Mouse (Mus musculus): ENCODE results near the gene Hnrnpl. TPM values are rescaled to one million over a fixed set of nuclear protein-coding genes. Genes with fewer than 3 reads are reported as not detected.

The Hnrnpl gene
- total and polyA plus RNA-seq, 3 experiments = 192 to 208 (median 206) TPM

DNA sequence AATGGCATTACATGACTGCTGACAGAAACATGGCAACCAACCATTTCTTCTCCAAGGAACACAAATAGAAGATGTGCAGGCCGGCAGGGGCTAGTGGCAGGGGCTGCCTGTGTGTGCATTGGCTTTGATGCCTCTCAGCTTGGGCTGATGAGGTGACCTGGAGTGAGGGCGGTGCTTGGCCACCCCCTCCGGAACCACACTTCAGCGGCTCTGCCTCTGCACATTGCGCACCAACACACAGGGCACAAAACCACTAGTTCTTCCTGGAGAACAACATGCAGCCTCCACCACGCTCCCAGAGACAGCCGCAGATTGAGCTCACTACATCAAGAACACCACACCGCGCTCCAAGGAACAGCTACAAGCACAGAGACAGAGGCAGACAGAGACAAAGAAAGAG is 7.9 kb downstream of the Hnrnpl start:
- peak; percentile 39 to 42 for DNase-seq
- Histone ChIP-seq H3K4me3 (no peak overlapping the region), H3K4me1 (ENCODE audit: control insufficient read depth, insufficient read depth, low read length) (peaks cover 44% of the 10 kb centered on the region), H3K36me3 (ENCODE audit: control insufficient read depth, insufficient read depth, low read length) (peaks cover 75% of the 10 kb centered on the region), H3K27me3 (ENCODE audit: control insufficient read depth, insufficient read depth, low read length) (no peaks in the 10 kb centered on the region), H3K79me2 (replicated peaks; ENCODE audit: control insufficient read depth, insufficient read depth, low read length) (no peaks in the 10 kb centered on the region), H3K27ac (peak overlapping the region; percentile 15; the same call in 1 of the 2 replicates), H3K9ac (ENCODE audit: low read depth, low read length) (no peak overlapping the region)
- intact Hi-C loops (cut with DNase I) = no loop called here
- WGBS = 52% methylated on average over 9 of the region's 9 CpGs
- TF ChIP-seq POLR2A (IDR thresholded peaks at IDR 0.05; ENCODE audit: insufficient read depth, low read depth, low read length) = 0 out of 2 replicates have a peak, but pooled peaks have one; percentile 9
- 0 out of 2 replicates have a peak, but pooled peaks have one; percentile 5 for TF ChIP-seq EP300 (IDR thresholded peaks at IDR 0.05; ENCODE audit: insufficient read depth, low read depth, low read length)
- no peak for TF ChIP-seq CTCF (IDR thresholded peaks at IDR 0.05)

DNA sequence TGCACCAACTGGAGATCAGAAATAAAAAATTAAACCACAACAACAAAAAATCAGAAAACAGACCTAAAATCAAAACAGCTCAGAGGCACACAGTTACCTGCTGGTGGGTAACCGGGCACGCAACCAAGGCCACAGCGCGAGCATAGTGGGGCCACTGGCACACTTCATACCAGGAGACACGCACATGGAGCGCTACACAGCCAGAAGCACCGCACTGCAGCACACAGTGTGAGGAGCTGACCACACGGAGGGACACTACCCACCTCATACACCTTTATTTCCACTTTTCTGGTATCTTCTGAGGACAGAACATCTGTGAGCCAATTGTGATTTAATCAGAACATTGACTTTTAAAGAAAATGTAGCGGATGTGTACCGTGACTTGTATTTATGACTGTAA is 8.6 kb downstream of the Hnrnpl start:
- WGBS = 80% methylated on average over 10 of the region's 10 CpGs
- Histone ChIP-seq H3K27me3 (ENCODE audit: control insufficient read depth, insufficient read depth, low read length) (no peaks in the 10 kb centered on the region), H3K27ac (peak overlapping the region; percentile 24; the same call in 1 of the 2 replicates), H3K4me3 (no peak overlapping the region), H3K9ac (ENCODE audit: low read depth, low read length) (no peak overlapping the region; the same call in 1 of the 2 replicates), H3K79me2 (replicated peaks; ENCODE audit: control insufficient read depth, insufficient read depth, low read length) (no peaks in the 10 kb centered on the region), H3K4me1 (ENCODE audit: control insufficient read depth, insufficient read depth, low read length) (peaks cover 48% of the 10 kb centered on the region), H3K36me3 (ENCODE audit: control insufficient read depth, insufficient read depth, low read length) (peaks cover 78% of the 10 kb centered on the region)
- DNase-seq = no peak
- intact Hi-C loops (cut with DNase I) = no loop called here
- no peak for TF ChIP-seq CTCF (IDR thresholded peaks at IDR 0.05)
- TF ChIP-seq EP300 (IDR thresholded peaks at IDR 0.05; ENCODE audit: insufficient read depth, low read depth, low read length) = no peak
- TF ChIP-seq POLR2A (IDR thresholded peaks at IDR 0.05; ENCODE audit: insufficient read depth, low read depth, low read length) = 0 out of 2 replicates have a peak, but pooled peaks have one; percentile 29

DNA sequence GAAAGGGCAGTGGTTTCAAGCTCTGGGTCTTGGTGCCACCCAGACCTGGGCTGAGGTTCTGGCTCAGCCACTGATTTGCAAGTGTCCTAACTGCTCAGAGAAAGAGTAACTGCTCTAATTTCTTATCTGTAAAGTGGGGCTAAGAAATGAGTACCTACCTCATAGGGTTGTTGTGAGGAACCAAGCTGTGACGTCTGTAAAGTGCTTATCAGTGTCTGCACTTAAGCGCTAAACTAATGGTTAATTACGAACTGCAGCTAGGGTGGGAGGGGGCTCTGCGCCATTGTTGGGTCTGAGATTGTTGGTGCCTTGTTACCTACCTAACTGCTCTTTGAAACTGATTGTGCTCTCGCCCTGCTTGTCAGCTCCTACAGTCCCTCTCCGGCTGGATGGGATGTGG is 9.2 kb downstream of the Hnrnpl start:
- no peak overlapping the region for H3K9ac ChIP-seq (ENCODE audit: low read depth, low read length)
- peaks cover 47% of the 10 kb centered on the region for H3K4me1 ChIP-seq (ENCODE audit: control insufficient read depth, insufficient read depth, low read length)
- intact Hi-C loops (cut with DNase I) = no loop called here
- peak overlapping the region; percentile 24; the same call in 1 of the 2 replicates for H3K27ac ChIP-seq
- no peak overlapping the region for H3K4me3 ChIP-seq
- no peak for DNase-seq
- WGBS = 54% methylated on average over 6 of the region's 6 CpGs
- TF ChIP-seq CTCF (IDR thresholded peaks at IDR 0.05) (no peak), POLR2A (IDR thresholded peaks at IDR 0.05; ENCODE audit: insufficient read depth, low read depth, low read length) (no peak), EP300 (IDR thresholded peaks at IDR 0.05; ENCODE audit: insufficient read depth, low read depth, low read length) (no peak)
- H3K27me3 ChIP-seq (ENCODE audit: control insufficient read depth, insufficient read depth, low read length) = no peaks in the 10 kb centered on the region
- H3K36me3 ChIP-seq (ENCODE audit: control insufficient read depth, insufficient read depth, low read length) = peaks cover 78% of the 10 kb centered on the region
- no peaks in the 10 kb centered on the region for H3K79me2 ChIP-seq (replicated peaks; ENCODE audit: control insufficient read depth, insufficient read depth, low read length)

DNA sequence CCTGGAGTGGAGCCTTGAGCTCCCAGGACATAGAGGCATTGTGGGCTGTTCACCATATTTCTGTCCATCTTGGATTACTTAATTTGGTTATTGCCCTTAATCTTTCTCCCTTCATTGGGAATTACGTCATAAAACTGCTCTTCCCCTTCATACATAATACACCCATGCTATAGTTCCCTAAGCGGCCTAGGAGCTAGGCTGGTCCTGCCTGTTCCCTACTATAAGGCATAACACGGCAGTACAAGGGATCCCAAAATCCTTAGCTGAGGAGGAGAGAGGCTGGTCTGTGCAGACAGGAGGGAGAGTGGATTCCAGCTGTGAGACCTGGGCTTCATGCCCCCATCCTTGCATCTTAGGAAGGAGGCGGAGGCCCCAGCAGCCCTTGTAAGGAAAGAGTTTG is 9.6 kb downstream of the Hnrnpl start:
- TF ChIP-seq EP300 (IDR thresholded peaks at IDR 0.05; ENCODE audit: insufficient read depth, low read depth, low read length) (no peak), POLR2A (IDR thresholded peaks at IDR 0.05; ENCODE audit: insufficient read depth, low read depth, low read length) (no peak), CTCF (IDR thresholded peaks at IDR 0.05) (no peak)
- WGBS = 63% methylated on average over 4 of the region's 4 CpGs
- intact Hi-C loops (cut with DNase I) = no loop called here
- no peak overlapping the region for H3K4me3 ChIP-seq
- peak overlapping the region; percentile 19; the same call in 1 of the 2 replicates for H3K27ac ChIP-seq
- H3K4me1 ChIP-seq (ENCODE audit: control insufficient read depth, insufficient read depth, low read length) = peaks cover 46% of the 10 kb centered on the region
- no peak overlapping the region for H3K9ac ChIP-seq (ENCODE audit: low read depth, low read length)
- peaks cover 77% of the 10 kb centered on the region for H3K36me3 ChIP-seq (ENCODE audit: control insufficient read depth, insufficient read depth, low read length)
- no peak for DNase-seq
- H3K79me2 ChIP-seq (replicated peaks; ENCODE audit: control insufficient read depth, insufficient read depth, low read length) = no peaks in the 10 kb centered on the region
- H3K27me3 ChIP-seq (ENCODE audit: control insufficient read depth, insufficient read depth, low read length) = no peaks in the 10 kb centered on the region

DNA sequence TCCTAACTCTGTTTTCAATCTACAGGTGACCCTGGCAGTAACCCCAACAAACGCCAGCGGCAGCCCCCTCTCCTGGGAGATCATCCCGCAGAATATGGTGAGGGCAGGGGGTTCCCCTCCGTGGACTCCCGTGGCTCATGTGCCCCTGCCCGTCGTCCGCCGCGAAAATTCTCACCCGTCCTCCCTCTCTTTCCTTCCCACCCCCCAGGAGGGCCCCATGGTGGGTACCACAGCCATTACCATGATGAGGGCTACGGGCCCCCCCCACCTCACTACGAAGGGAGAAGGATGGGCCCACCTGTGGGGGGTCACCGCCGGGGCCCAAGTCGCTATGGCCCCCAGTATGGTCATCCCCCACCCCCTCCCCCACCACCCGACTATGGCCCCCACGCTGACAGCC is 10.1 kb downstream of the Hnrnpl start:
- WGBS = 70% methylated on average over 18 of the region's 18 CpGs
- H3K36me3 ChIP-seq (ENCODE audit: control insufficient read depth, insufficient read depth, low read length) = peaks cover 72% of the 10 kb centered on the region
- no peak overlapping the region for H3K9ac ChIP-seq (ENCODE audit: low read depth, low read length)
- H3K27ac ChIP-seq = no peak overlapping the region; the same call in 1 of the 2 replicates
- intact Hi-C loops (cut with DNase I) = no loop called here
- no peak overlapping the region for H3K4me3 ChIP-seq
- DNase-seq = no peak
- no peaks in the 10 kb centered on the region for H3K79me2 ChIP-seq (replicated peaks; ENCODE audit: control insufficient read depth, insufficient read depth, low read length)
- no peaks in the 10 kb centered on the region for H3K27me3 ChIP-seq (ENCODE audit: control insufficient read depth, insufficient read depth, low read length)
- peaks cover 46% of the 10 kb centered on the region for H3K4me1 ChIP-seq (ENCODE audit: control insufficient read depth, insufficient read depth, low read length)
- TF ChIP-seq EP300 (IDR thresholded peaks at IDR 0.05; ENCODE audit: insufficient read depth, low read depth, low read length) = no peak
- TF ChIP-seq CTCF (IDR thresholded peaks at IDR 0.05) = no peak
- TF ChIP-seq POLR2A (IDR thresholded peaks at IDR 0.05; ENCODE audit: insufficient read depth, low read depth, low read length) = no peak

DNA sequence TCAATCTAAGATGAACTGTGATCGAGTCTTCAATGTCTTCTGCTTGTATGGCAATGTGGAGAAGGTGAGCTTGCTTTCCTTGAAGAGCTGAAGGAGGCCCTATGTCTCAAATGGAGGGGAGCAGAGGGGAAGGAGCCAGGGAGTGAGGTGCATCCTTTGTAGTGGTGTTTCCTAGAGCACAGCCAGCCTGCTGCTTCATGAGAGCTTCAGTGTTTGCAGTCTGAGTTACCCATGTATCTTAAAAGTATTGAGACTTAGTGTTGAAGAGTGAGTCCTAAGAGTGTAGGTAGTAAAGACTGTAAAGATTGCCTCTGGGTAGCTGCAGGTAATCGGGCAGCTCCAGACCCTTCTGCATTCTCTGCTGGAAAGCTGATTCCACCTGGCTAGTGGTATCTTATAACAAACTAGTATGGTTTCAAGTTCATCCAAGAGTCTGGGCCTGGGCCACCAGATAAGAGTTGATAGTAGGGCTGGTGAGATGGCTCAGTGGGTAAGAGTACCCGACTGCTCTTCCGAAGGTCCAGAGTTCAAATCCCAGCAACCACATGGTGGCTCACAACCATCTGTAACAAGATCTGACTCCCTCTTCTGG is 10.6 kb downstream of the Hnrnpl start:
- WGBS = 56% methylated on average over 4 of the region's 4 CpGs

More for the DNA sequence above, 10.6 kb downstream of the Hnrnpl start:
- Histone ChIP-seq H3K79me2 (replicated peaks; ENCODE audit: control insufficient read depth, insufficient read depth, low read length) (no peaks in the 10 kb centered on the region), H3K27me3 (ENCODE audit: control insufficient read depth, insufficient read depth, low read length) (no peaks in the 10 kb centered on the region), H3K36me3 (ENCODE audit: control insufficient read depth, insufficient read depth, low read length) (peaks cover 67% of the 10 kb centered on the region), H3K27ac (peak overlapping the region; percentile 23), H3K4me1 (ENCODE audit: control insufficient read depth, insufficient read depth, low read length) (peaks cover 42% of the 10 kb centered on the region), H3K9ac (ENCODE audit: low read depth, low read length) (no peak overlapping the region), H3K4me3 (no peak overlapping the region)
- TF ChIP-seq CTCF (IDR thresholded peaks at IDR 0.05) (no peak), POLR2A (IDR thresholded peaks at IDR 0.05; ENCODE audit: insufficient read depth, low read depth, low read length) (no peak), EP300 (IDR thresholded peaks at IDR 0.05; ENCODE audit: insufficient read depth, low read depth, low read length) (no peak)
- intact Hi-C loops (cut with DNase I) = no loop called here
- no peak for DNase-seq

Measured in heart, adult 2 months (tissue).